Mouse (Mus musculus) neutrophil, adult 5-6 weeks (primary cell): Measurements from ENCODE around the gene Tab2. TPM values are rescaled to one million over a fixed set of nuclear protein-coding genes. Genes with fewer than 3 reads are reported as not detected.
"Not testable (repeated sequence)": the region's sequence is repeated elsewhere in the genome, so short reads cannot be mapped to it uniquely, and the experiment has no call there.

Experiments used
- ATAC-seq: fragments of 151-379, 151-347 bp; 2 replicates; pipeline ENCODE4 v1.8.0; 2017; ENCODE audit warnings: mild to moderate bottlenecking, moderate TSS enrichment; ENCODE audit not compliant: insufficient number of reproducible peaks, poor library complexity, low FRiP score, severe bottlenecking; ENCODE audit errors: extremely low read depth
- total RNA-seq: library from RNA; stranded (forward); fragments of 200-1000 nt; gene quantifications from 2 replicates; pipeline ENCODE4 v1.2.3, GENCODE M21; 2017

Tab2 gene
- total RNA-seq, 1 experiment from 2014 or later: 146 TPM

DNA sequence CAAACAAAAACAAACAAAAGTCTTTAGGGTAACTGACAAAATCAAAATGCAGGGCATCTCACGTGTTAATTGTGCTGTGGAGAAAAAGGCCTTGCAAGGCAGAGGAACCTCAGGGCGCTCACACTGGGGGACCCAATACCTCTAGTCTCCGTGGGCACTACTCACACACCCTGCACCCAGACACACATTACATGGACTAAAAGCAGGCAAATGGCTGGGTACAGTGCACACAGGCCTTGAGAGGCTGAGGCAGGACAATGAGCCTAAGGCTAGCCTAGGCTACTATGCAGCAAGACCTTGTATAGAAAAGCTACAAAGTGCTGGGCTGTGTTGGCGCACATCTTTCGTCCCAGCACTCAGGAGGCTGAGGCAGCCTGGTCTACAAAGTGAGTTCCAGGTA is 51.9 kb downstream of the Tab2 start:
- no peak for ATAC-seq

- no peak for ATAC-seq
Measured at GRCm38 (mm10) chr10:7900719-7901627, 55.1 kb downstream of the Tab2 start.

- no peak for ATAC-seq
Measured at GRCm38 (mm10) chr10:7888256-7888868, 67.7 kb downstream of the Tab2 start.

DNA sequence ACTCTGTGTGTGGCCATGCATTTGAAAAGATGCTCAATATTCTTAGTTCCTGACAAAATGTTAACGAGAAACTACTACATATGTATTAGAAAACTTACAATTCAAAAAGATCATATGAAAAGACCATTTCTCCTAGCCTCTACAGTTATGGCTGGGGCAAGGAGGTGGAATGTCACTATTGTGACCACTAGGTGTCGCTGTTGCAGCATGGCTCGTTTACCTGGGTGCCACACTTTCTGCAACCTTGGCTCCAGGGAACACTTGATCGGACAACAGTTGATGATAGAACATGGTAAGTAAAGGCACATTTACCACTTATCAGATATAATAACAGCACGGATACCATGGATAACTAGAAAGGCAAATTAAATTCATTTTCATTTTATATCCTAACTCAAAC is 72.5 kb downstream of the Tab2 start:
- peak; percentile 85 for ATAC-seq

DNA sequence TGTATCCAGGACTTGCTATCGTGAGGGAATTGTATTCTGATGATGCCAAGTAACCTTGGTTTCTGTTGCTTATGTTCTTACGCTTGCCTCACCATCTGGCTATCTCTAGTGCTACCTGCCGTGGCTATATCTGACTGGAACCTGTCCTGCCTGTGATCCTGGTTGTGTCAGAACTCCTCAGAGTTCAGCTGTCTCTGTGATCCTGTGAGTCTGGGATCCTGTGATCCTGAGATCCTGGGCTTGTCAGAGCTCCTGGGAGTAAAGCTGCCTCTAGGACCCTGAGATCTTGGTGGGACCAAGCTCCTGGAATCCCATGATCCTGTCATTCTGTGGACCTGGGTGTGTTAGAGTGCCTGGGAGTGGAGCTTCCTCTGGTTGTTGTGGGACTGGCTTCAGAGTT is 74.1 kb downstream of the Tab2 start:
- ATAC-seq: no peak

- not testable (repeated sequence) for ATAC-seq
Measured at GRCm38 (mm10) chr10:7880283-7880682, 75.7 kb downstream of the Tab2 start.

DNA sequence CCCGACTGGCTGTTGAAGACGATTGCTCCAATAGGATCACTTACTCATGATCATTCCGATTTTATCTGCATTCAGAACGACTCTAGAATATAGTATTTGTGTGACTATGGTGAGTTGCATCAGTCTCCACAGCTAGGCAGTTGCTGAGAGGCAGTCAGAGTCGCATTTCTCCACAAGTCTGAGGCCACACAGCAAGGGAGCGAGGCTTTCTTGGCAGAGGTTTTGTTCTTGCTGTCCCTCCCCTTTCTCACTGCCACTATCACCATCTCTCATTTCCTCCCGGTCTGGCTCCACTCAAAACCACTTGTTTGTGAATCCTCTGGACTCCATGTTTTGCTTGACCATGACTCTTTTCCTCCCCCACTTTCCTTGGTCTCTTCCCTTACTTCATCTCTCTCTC is 81.8 kb downstream of the Tab2 start:
- no peak for ATAC-seq

- no peak for ATAC-seq
Measured at GRCm38 (mm10) chr10:7871381-7872020, 84.5 kb downstream of the Tab2 start.

GRCm38 (mm10) chr10:7870571-7871315 is 85.3 kb downstream of the Tab2 start:
- ATAC-seq: no peak

- no peak for ATAC-seq
Measured at GRCm38 (mm10) chr10:7869746-7870145, 86.3 kb downstream of the Tab2 start.

- ATAC-seq: no peak
Measured at GRCm38 (mm10) chr10:7867666-7868030, 88.4 kb downstream of the Tab2 start.

DNA sequence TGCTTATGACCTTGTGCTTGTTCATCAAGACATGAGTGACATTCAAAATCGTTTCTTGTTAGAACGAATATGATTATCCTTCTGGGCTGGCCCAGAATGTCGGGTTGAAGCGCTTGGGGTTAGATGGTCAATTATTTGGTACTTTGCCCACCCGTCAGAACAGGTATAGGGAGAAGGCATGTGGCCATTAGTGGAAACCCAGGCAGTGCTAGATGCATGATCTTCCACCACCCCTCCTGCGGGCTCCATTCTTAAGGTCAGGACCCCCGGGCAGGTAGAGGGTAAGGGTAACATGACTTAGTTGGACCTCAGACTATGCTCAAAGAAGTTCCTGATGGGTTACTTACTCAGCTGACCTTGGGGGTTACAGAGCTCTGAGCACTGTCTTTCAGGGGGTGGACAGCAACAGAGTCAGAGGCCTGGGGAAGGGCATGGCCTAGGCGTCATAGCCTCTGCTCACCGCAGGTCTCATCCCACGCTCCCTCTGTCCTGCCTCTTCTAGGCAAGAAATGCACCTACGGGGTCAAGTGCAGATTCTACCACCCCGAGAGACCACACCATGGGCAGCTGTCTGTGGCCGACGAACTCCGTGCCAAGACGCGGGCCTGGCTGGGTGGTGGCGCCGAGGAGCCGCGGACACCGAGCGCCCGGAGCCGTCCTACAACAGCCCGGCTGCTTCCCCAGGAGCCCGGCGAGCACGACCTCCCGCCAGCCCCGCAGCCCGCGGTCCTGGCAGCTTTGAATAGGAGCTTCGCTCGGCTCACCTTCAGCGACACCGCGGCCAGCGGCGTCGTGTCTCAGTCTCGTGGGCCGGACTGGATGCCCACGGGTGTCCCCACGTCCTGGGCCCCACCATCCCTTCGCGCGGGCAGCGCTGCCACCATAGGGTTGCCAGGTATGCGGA is 89.0 kb downstream of the Tab2 start:
- ATAC-seq: no peak

DNA sequence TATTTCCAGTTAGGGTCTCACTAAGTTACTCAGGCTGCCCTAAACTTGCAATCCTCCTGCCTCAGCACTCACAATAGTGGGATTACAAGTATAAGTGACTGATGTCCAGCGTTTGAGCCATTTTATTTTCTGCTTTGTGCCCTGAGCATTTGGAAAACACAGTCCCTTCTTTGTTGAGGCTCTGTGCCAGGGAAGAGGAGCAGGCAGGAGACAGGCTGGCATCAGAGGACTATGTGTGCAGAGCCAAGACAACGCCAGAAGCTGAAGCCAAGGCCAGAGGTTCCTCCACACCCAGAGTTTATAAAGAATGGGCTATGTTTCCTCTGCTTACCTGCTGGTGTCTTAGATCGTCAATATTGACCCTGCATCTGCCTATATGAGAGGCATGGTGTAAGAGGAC is 91.2 kb downstream of the Tab2 start:
- ATAC-seq: no peak

GRCm38 (mm10) chr10:7864184-7864583 is 91.8 kb downstream of the Tab2 start:
- no peak for ATAC-seq

GRCm38 (mm10) chr10:7863411-7863810 is 92.6 kb downstream of the Tab2 start:
- ATAC-seq: no peak

DNA sequence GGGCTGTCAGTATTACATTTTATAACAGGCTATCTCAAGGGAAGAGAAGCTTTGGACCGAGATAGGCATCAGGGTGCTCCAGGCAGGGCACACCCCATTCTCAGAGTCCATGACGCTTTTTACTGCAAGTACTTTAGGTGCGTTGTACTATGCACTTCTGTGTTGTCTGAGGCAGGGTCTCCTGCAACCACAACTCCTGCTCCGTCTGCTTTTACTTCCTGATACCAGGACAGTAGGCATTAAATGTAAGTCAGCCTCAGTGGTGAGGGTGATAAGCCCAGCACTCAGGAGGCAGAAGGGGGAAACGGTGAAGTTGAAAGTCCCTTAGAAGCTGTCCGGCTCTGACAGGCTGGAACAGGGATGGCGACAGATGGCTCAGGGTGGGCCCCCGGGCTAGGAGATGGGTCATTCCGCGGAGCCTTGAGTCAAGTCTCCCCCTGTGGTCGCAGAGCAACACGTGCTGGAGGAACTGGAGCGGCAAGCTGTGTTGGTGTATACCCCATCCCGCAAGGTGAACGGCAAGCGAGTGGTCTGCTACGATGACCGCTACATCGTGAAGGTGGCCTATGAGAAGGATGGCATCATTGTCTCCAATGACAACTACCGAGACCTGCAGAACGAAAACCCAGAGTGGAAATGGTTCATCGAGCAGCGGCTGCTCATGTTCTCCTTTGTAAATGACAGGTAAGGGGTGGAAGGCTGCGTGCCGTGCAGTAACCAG is 93.9 kb downstream of the Tab2 start:
- no peak for ATAC-seq

DNA sequence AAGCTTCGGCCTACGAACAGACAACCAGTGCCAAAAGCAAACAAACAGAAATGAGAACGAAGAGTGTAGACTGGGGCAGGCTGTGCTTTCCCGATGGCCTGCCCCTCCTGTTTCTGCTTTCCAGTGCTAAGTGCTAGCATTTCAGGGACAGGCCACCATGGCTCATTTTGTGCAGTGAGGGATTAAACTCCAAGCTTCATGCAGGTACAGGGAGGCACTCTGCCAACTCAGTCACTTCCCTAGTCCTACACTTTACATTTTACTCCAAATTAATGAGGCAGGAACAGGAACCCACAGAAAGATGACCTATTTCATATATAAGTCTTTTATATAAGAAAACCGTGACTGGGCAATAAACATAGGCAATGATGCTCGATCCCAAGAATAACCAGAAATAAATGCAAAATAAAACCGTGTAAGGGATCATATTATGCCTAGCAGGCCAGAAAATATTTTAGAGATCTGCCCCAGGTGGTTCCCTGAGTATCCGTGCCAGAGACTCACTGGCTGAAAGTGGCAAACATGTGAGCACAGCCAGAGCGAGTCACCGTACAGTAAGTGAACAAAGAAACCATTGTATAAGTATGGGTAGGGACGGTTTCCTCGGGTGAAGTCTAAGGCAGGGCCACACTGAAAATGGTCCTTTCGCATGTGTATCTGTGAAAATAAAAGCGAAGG is 94.6 kb downstream of the Tab2 start:
- no peak for ATAC-seq
